19 mouse cellular contexts compared by ENCODE assay signal in genomic region chr15:78045842-78046241, GRCm38 (mm10).
DNase-seq lines count a peak whose midpoint lies in the region; ATAC-seq and TF ChIP-seq lines count a peak whose summit lies in the region.
"Had no signal": no experiment of that assay in that cellular context is flagged by ENCODE, and none has a peak within 500 bp of the region (broad histone marks: within the 10 kb centered on the region; RNA-seq: fewer than 3 reads in every experiment).

No protein-coding gene starts in this region.

- H3K9me3 ChIP-seq in hindbrain, embryonic 16.5 days (ENCODE audit: control insufficient read depth, low read length), result no peaks in the 10 kb centered on the region
- H3K9me3 ChIP-seq in hindbrain, embryonic 11.5 days (ENCODE audit: control insufficient read depth, low read length), result no peaks in the 10 kb centered on the region
- no peaks in the 10 kb centered on the region for H3K9me3 ChIP-seq in midbrain, postnatal 0 days (ENCODE audit: low read length)
- no peaks in the 10 kb centered on the region for H3K9me3 ChIP-seq in midbrain, embryonic 14.5 days (ENCODE audit: control insufficient read depth, low read length)
- no peaks in the 10 kb centered on the region for H3K9me3 ChIP-seq in intestine, embryonic 15.5 days
- H3K9me3 ChIP-seq: heart, embryonic 12.5 days; hindbrain, embryonic 12.5 days had no signal

- no peak for ATAC-seq in hindbrain, embryonic 16.5 days
- ATAC-seq in hindbrain, embryonic 11.5 days (ENCODE audit: low FRiP score), result no peak
- no peak for ATAC-seq in midbrain, postnatal 0 days (ENCODE audit: low FRiP score)
- ATAC-seq in midbrain, embryonic 14.5 days (ENCODE audit: low FRiP score, low TSS enrichment), result no peak
- ATAC-seq in intestine, embryonic 15.5 days, result no peak

- WGBS in hindbrain, embryonic 16.5 days, result 72% methylated on average over 7 of the region's 7 CpGs
- 66% methylated on average over 7 of the region's 7 CpGs for WGBS in hindbrain, embryonic 11.5 days
- WGBS in midbrain, postnatal 0 days, result 60% methylated on average over 7 of the region's 7 CpGs
- WGBS in midbrain, embryonic 14.5 days, result 69% methylated on average over 7 of the region's 7 CpGs
- WGBS in intestine, embryonic 15.5 days, result 66% methylated on average over 7 of the region's 7 CpGs

- intact Hi-C loops in left cerebral cortex, postnatal 25 days (cut with DNase I), result loop anchor here (1.0 to 2.0 kb wide), 4 partner anchors 19 to 73 kb away; no protein-coding TSS in a partner anchor

- H3K27me3 ChIP-seq in hindbrain, embryonic 16.5 days (replicated peaks; ENCODE audit: control insufficient read depth, insufficient read depth, low read length), result no peaks in the 10 kb centered on the region
- no peaks in the 10 kb centered on the region for H3K27me3 ChIP-seq in hindbrain, embryonic 11.5 days (ENCODE audit: control insufficient read depth, insufficient read depth, low read length)
- no peaks in the 10 kb centered on the region for H3K27me3 ChIP-seq in midbrain, postnatal 0 days (ENCODE audit: insufficient read depth, low read length)
- no peaks in the 10 kb centered on the region for H3K27me3 ChIP-seq in midbrain, embryonic 14.5 days (ENCODE audit: control insufficient read depth, insufficient read depth, low read length)
- 0 out of 2 replicates have a peak, but pooled peaks cover 3% of the 10 kb centered on the region for H3K27me3 ChIP-seq in intestine, embryonic 15.5 days (replicated peaks)
- H3K27me3 ChIP-seq: heart, embryonic 12.5 days; hindbrain, embryonic 12.5 days had no signal

- 0 out of 2 replicates have a peak overlapping the region, but pooled peaks have one; percentile 35 for H3K27ac ChIP-seq in hindbrain, embryonic 16.5 days (ENCODE audit: low read depth, low read length)
- H3K27ac ChIP-seq in hindbrain, embryonic 11.5 days (ENCODE audit: low read depth, low read length), result no peak overlapping the region
- H3K27ac ChIP-seq in midbrain, postnatal 0 days (ENCODE audit: low read depth, low read length), result no peak overlapping the region
- H3K27ac ChIP-seq in midbrain, embryonic 14.5 days (replicated peaks; ENCODE audit: low read depth, low read length), result no peak overlapping the region
- no peak overlapping the region for H3K27ac ChIP-seq in intestine, embryonic 15.5 days
- H3K27ac ChIP-seq: hindbrain, embryonic 12.5 days; kidney, postnatal 0 days; macrophage had no signal

- H3K4me3 ChIP-seq in hindbrain, embryonic 16.5 days (ENCODE audit: low read length), result no peak overlapping the region
- no peak overlapping the region for H3K4me3 ChIP-seq in hindbrain, embryonic 11.5 days (ENCODE audit: low read depth, low read length)
- no peak overlapping the region for H3K4me3 ChIP-seq in midbrain, postnatal 0 days (ENCODE audit: low read depth, low read length)
- no peak overlapping the region for H3K4me3 ChIP-seq in midbrain, embryonic 14.5 days (replicated peaks; ENCODE audit: low read depth, low read length)
- H3K4me3 ChIP-seq in intestine, embryonic 15.5 days (replicated peaks), result no peak overlapping the region
- H3K4me3 ChIP-seq: heart, embryonic 12.5 days; hindbrain, embryonic 12.5 days had no signal

- no peaks in the 10 kb centered on the region; the same call in 1 of the 2 replicates for H3K36me3 ChIP-seq in hindbrain, embryonic 16.5 days (ENCODE audit: control insufficient read depth, insufficient read depth, low read length)
- no peaks in the 10 kb centered on the region for H3K36me3 ChIP-seq in hindbrain, embryonic 11.5 days (ENCODE audit: control insufficient read depth, insufficient read depth, low read length)
- no peaks in the 10 kb centered on the region for H3K36me3 ChIP-seq in midbrain, postnatal 0 days (ENCODE audit: insufficient read depth, low read length)
- no peaks in the 10 kb centered on the region for H3K36me3 ChIP-seq in midbrain, embryonic 14.5 days (ENCODE audit: control insufficient read depth, insufficient read depth, low read length)
- no peaks in the 10 kb centered on the region for H3K36me3 ChIP-seq in intestine, embryonic 15.5 days
- H3K36me3 ChIP-seq: heart, embryonic 12.5 days; hindbrain, embryonic 12.5 days had no signal

- DNase-seq in hindbrain, embryonic 11.5 days (ENCODE audit: low spot score), result no peak
- DNase-seq in midbrain, postnatal 0 days (ENCODE audit: low spot score), result no peak
- DNase-seq in midbrain, embryonic 14.5 days, result no peak
- peak; percentile 30 for DNase-seq in NIH3T3 (ENCODE audit: low read depth)
- peak; percentile 43 to 76 for DNase-seq in left cerebral cortex, postnatal 25 days (ENCODE audit: low spot score in 2 of 2)
- no peak for DNase-seq in thymus, postnatal 0 days (ENCODE audit: low spot score)
- DNase-seq: adrenal gland, postnatal 25 days; cerebellum, postnatal 10 days; gastrocnemius, postnatal 25 days; heart, adult 18-20 months; heart, postnatal 10 days; kidney, adult 2 months; thymus, postnatal 14 days had no signal

- no peak for TF ChIP-seq CTCF in midbrain, postnatal 0 days (IDR thresholded peaks at IDR 0.05)

- no peak overlapping the region for H3K9ac ChIP-seq in hindbrain, embryonic 16.5 days (ENCODE audit: low read depth, low read length)
- H3K9ac ChIP-seq in hindbrain, embryonic 11.5 days (ENCODE audit: low read depth, low read length), result no peak overlapping the region
- no peak overlapping the region for H3K9ac ChIP-seq in midbrain, postnatal 0 days (replicated peaks; ENCODE audit: low read length, poor library complexity, severe bottlenecking)
- H3K9ac ChIP-seq in midbrain, embryonic 14.5 days (replicated peaks; ENCODE audit: low read length), result no peak overlapping the region
- H3K9ac ChIP-seq in intestine, embryonic 15.5 days, result no peak overlapping the region
- H3K9ac ChIP-seq: heart, embryonic 12.5 days; hindbrain, embryonic 12.5 days had no signal

- no peaks in the 10 kb centered on the region; the same call in 1 of the 2 replicates for H3K4me1 ChIP-seq in hindbrain, embryonic 16.5 days (ENCODE audit: control insufficient read depth, insufficient read depth, low read depth, low read length)
- H3K4me1 ChIP-seq in hindbrain, embryonic 11.5 days (replicated peaks; ENCODE audit: control insufficient read depth, insufficient read depth, low read length), result no peaks in the 10 kb centered on the region
- H3K4me1 ChIP-seq in midbrain, postnatal 0 days (ENCODE audit: insufficient read depth, low read length), result no peaks in the 10 kb centered on the region
- H3K4me1 ChIP-seq in midbrain, embryonic 14.5 days (ENCODE audit: control insufficient read depth, insufficient read depth, low read length), result no peaks in the 10 kb centered on the region
- no peaks in the 10 kb centered on the region for H3K4me1 ChIP-seq in intestine, embryonic 15.5 days (replicated peaks)
- H3K4me1 ChIP-seq: heart, embryonic 12.5 days; hindbrain, embryonic 12.5 days had no signal

- H3K4me2 ChIP-seq in hindbrain, embryonic 16.5 days (ENCODE audit: low read length), result no peak overlapping the region
- H3K4me2 ChIP-seq in hindbrain, embryonic 11.5 days (replicated peaks; ENCODE audit: low read depth, low read length), result no peak overlapping the region
- H3K4me2 ChIP-seq in midbrain, postnatal 0 days (ENCODE audit: low read depth, low read length, poor library complexity, severe bottlenecking), result peak overlapping the region; percentile 5; the same call in 1 of the 2 replicates
- H3K4me2 ChIP-seq in midbrain, embryonic 14.5 days (ENCODE audit: low read length), result no peak overlapping the region
- no peak overlapping the region for H3K4me2 ChIP-seq in intestine, embryonic 15.5 days (replicated peaks)
- H3K4me2 ChIP-seq: heart, embryonic 12.5 days; hindbrain, embryonic 12.5 days had no signal

Comparison
In these comparisons a context has a peak if more than half of its experiments do, and no peak if none do; other contexts are left out.
1. DNase-seq: peak in NIH3T3 (single experiment) and left cerebral cortex, postnatal 25 days (2 of 2); none in hindbrain, embryonic 11.5 days (single experiment), midbrain, postnatal 0 days (single experiment), midbrain, embryonic 14.5 days (single experiment) and thymus, postnatal 0 days (single experiment).